Mouse (Mus musculus): ENCODE measurements at regions not wholly inside any gene's neighbourhood (a gene's known extent, or its start where the extent isn't known, plus 50 kb on each side); places are given as distances from the start of the nearest gene placed in this dataset.

- DNase-seq = no peak
These were observed 50.9 kb upstream of the Cplx2 start for GRCm38 (mm10) chr13:54320212-54320611.

- no peak for DNase-seq
These were observed 50.1 kb upstream of the Cplx2 start for GRCm38 (mm10) chr13:54321011-54321410.

Measured in liver (tissue).